Mouse (Mus musculus) heart, postnatal 4 days (tissue): ENCODE data around the gene Syt7. TPM values are rescaled to one million over a fixed set of nuclear protein-coding genes. Genes with fewer than 3 reads are reported as not detected.

Experiments
- DNase-seq: peaks from one replicate; pipeline ENCODE4 v3.0.0; 2021
- total RNA-seq, 2 experiments: library from RNA; stranded (reverse); gene quantifications; 2 replicates each; pipeline ENCODE4 v1.2.3; 2021

The Syt7 gene
- total RNA-seq, 2 experiments from 2014 or later, result 40.8 to 44.7 TPM

GRCm38 (mm10) chr19:10425484-10426270 is 36.8 kb downstream of the Syt7 start:
- DNase-seq, result no peak

GRCm38 (mm10) chr19:10426312-10426711 is 37.4 kb downstream of the Syt7 start:
- no peak for DNase-seq

- DNase-seq, result peak; percentile 25
These were observed 37.9 kb downstream of the Syt7 start for GRCm38 (mm10) chr19:10426793-10427192.

GRCm38 (mm10) chr19:10427431-10427830 is 38.5 kb downstream of the Syt7 start:
- DNase-seq, result no peak

GRCm38 (mm10) chr19:10429371-10429770 is 40.5 kb downstream of the Syt7 start:
- DNase-seq, result peak; percentile 39

- no peak for DNase-seq
These were observed 42.5 kb downstream of the Syt7 start for GRCm38 (mm10) chr19:10431410-10431809.

GRCm38 (mm10) chr19:10431841-10432240 is 43.0 kb downstream of the Syt7 start:
- peak; percentile 18 for DNase-seq

GRCm38 (mm10) chr19:10433225-10433624 is 44.3 kb downstream of the Syt7 start:
- peak; percentile 39 for DNase-seq

- peak; percentile 66 for DNase-seq
These were observed 45.1 kb downstream of the Syt7 start for GRCm38 (mm10) chr19:10433879-10434540.

- no peak for DNase-seq
These were observed 46.0 kb downstream of the Syt7 start for GRCm38 (mm10) chr19:10434927-10435326.

- peak; percentile 76 for DNase-seq
These were observed 47.0 kb downstream of the Syt7 start for GRCm38 (mm10) chr19:10435908-10436307.

GRCm38 (mm10) chr19:10436726-10437125 is 47.8 kb downstream of the Syt7 start:
- no peak for DNase-seq

- DNase-seq, result peak; percentile 23
These were observed 48.6 kb downstream of the Syt7 start for GRCm38 (mm10) chr19:10437521-10437920.

- no peak for DNase-seq
These were observed 55.9 kb downstream of the Syt7 start for GRCm38 (mm10) chr19:10444685-10445369.

- DNase-seq, result no peak
These were observed 59.4 kb downstream of the Syt7 start for GRCm38 (mm10) chr19:10448275-10448674.

- DNase-seq, result no peak
These were observed 60.3 kb downstream of the Syt7 start for GRCm38 (mm10) chr19:10449190-10449589.

GRCm38 (mm10) chr19:10449708-10450107 is 60.8 kb downstream of the Syt7 start:
- DNase-seq, result peak; percentile 84

GRCm38 (mm10) chr19:10454718-10455436 is 66.0 kb downstream of the Syt7 start:
- no peak for DNase-seq

GRCm38 (mm10) chr19:10455437-10455806 is 66.5 kb downstream of the Syt7 start:
- DNase-seq, result peak; percentile 57

GRCm38 (mm10) chr19:10456752-10457483 is 68.0 kb downstream of the Syt7 start, which contains the start of gene Lrrc10b:
Lrrc10b (minus strand) TSS chr19:10457473.
- peak; percentile 78 for DNase-seq

GRCm38 (mm10) chr19:10457484-10457800 is 68.6 kb downstream of the Syt7 start:
- DNase-seq, result peak; percentile 68

- DNase-seq, result peak; percentile 62
These were observed 69.2 kb downstream of the Syt7 start for GRCm38 (mm10) chr19:10458096-10458495.
